ENCODE assay signal across 17 mouse cellular contexts in genomic region chr2:156635091-156635490, GRCm38 (mm10). TPM values are rescaled to one million over a fixed set of nuclear protein-coding genes. Genes with fewer than 3 reads are reported as not detected.
DNase-seq lines count a peak whose midpoint lies in the region; TF ChIP-seq lines count a peak whose summit lies in the region.
"Had no signal": no experiment of that assay in that cellular context is flagged by ENCODE, and none has a peak within 500 bp of the region (broad histone marks: within the 10 kb centered on the region; RNA-seq: fewer than 3 reads in every experiment).

No protein-coding gene starts in this region.

- dilution Hi-C loops in CH12.LX (cut with MboI; ENCODE audit: extremely low pct_ligation_motif_present, extremely low pct_unique_long_range_greater_than_20kb, low sequenced_read_pairs), result no loop called here

- H3K4me3 ChIP-seq in CH12.LX (replicated peaks in 1 of 3; ENCODE audit: low read depth in 2 of 3, low read length in 2 of 3, poor library complexity in 1 of 3), result no peak overlapping the region

- DNase-seq in A20 (ENCODE audit: low read depth, low spot score) (peak; percentile 9), CH12.LX (ENCODE audit: extremely low read depth) (peak; percentile 18)
- no peak for DNase-seq in kidney, adult 8-10 months
- no peak for DNase-seq in spleen, adult 12 weeks (ENCODE audit: low spot score)
- DNase-seq: adrenal gland, adult 2 months; adrenal gland, adult 8-10 months; adrenal gland, postnatal 10 days; adrenal gland, postnatal 14 days; adrenal gland, postnatal 25 days; adrenal gland, postnatal 36 days; B cell, adult 2 months; cerebellum, adult 11 months; cerebellum, adult 11-12 months; cerebellum, adult 18-20 months; cerebellum, adult 2 months; cerebellum, adult 8-10 months had no signal

- H3K27ac ChIP-seq in CH12.LX (ENCODE audit: insufficient read depth, low read depth), result no peak overlapping the region

- peaks cover 7% of the 10 kb centered on the region for H3K9me3 ChIP-seq in CH12.LX (replicated peaks; ENCODE audit: low read length)
- H3K9me3 ChIP-seq: G1E had no signal

- in situ Hi-C loops in CH12.LX (cut with MboI; ENCODE audit: low pct_ligation_motif_present, low pct_unique_long_range_greater_than_20kb, low sequenced_read_pairs), result no loop called here

- TF ChIP-seq POLR2A in CH12.LX (IDR thresholded peaks at IDR 0.05; ENCODE audit: low read depth, low read length), result no peak

- H3K79me2 ChIP-seq in CH12.LX (replicated peaks; ENCODE audit: control insufficient read depth, extremely low read depth, insufficient read depth, poor library complexity, severe bottlenecking), result no peaks in the 10 kb centered on the region

- TF ChIP-seq RAD21 in CH12.LX (IDR thresholded peaks at IDR 0.05; ENCODE audit: low read depth, low read length), result no peak

- TF ChIP-seq EP300 in CH12.LX (IDR thresholded peaks at IDR 0.05; ENCODE audit: low read length), result peak; percentile 66; the same call in 1 of the 2 replicates

- H3K4me1 ChIP-seq in CH12.LX (ENCODE audit: control insufficient read depth in 1 of 2, insufficient read depth in 2 of 2), result peaks cover 7 to 8% of the 10 kb centered on the region in 2 experiments; a peak in 1 of 4 replicates

- peaks cover 71% of the 10 kb centered on the region for H3K27me3 ChIP-seq in CH12.LX (replicated peaks)

- TF ChIP-seq CTCF in CH12.LX (conservative IDR thresholded peaks at IDR 0.05 in 1 of 2, IDR thresholded peaks at IDR 0.05 in 1 of 2; ENCODE audit: low read depth in 2 of 2, low read length in 2 of 2), result no peak

- peak overlapping the region; percentile 56 for H3K4me2 ChIP-seq in CH12.LX (ENCODE audit: insufficient read depth, low read depth, poor library complexity, severe bottlenecking)

- no peaks in the 10 kb centered on the region for H3K36me3 ChIP-seq in CH12.LX (replicated peaks in 1 of 2; ENCODE audit: control insufficient read depth in 1 of 2, insufficient read depth in 1 of 2, low read length in 1 of 2)
- H3K36me3 ChIP-seq: G1E had no signal

- no peak overlapping the region for H3K9ac ChIP-seq in CH12.LX (ENCODE audit: insufficient read depth, low read depth)

TF ChIP-seq in CH12.LX, 34 proteins besides CTCF, POLR2A, EP300 and RAD21:
- TF ChIP-seq MYC (IDR thresholded peaks at IDR 0.05; ENCODE audit: low read depth, low read length) (peak; percentile 30; the same call in 1 of the 2 replicates), NELFE (IDR thresholded peaks at IDR 0.05; ENCODE audit: low read depth, low read length) (no peak), TCF12 (IDR thresholded peaks at IDR 0.05; ENCODE audit: low read depth, low read length) (no peak), RCOR1 (conservative IDR thresholded peaks at IDR 0.05; ENCODE audit: low read depth, low read length) (no peak), MAZ (IDR thresholded peaks at IDR 0.05; ENCODE audit: low read depth, low read length) (no peak), CHD2 (IDR thresholded peaks at IDR 0.05; ENCODE audit: low read length) (no peak), JUND (conservative IDR thresholded peaks at IDR 0.05; ENCODE audit: low read depth, low read length) (0 out of 2 replicates have a peak, but pooled peaks have one; percentile 24), MAX (IDR thresholded peaks at IDR 0.05; ENCODE audit: low read length) (no peak), BHLHE40 (IDR thresholded peaks at IDR 0.05; ENCODE audit: low read depth, low read length) (peak; percentile 88), IRF4 (IDR thresholded peaks at IDR 0.05; ENCODE audit: low read depth, low read length) (peak; percentile 35; the same call in 1 of the 2 replicates), MAFK (IDR thresholded peaks at IDR 0.05; ENCODE audit: insufficient replicate concordance, low read length) (peak; percentile 51; the same call in 1 of the 2 replicates), ELF1 (IDR thresholded peaks at IDR 0.05; ENCODE audit: low read depth, low read length) (no peak), JUN (IDR thresholded peaks at IDR 0.05; ENCODE audit: insufficient read depth, low read depth, low read length) (no peak; the same call in 1 of the 2 replicates)
TF ChIP-seq in CH12.LX: peak in this region for 5.

RNA-seq across cellular contexts. Expression of gene Dlgap4, which starts 21.6 kb away (rescaled TPM):
- total RNA-seq in CH12.LX (2012; rRNA removed), result 9.6 and 12.4 TPM in 2 replicates
- total RNA-seq in CH12.LX (2014; rRNA removed), result 11.6 and 12.7 TPM in 2 replicates
- polyA plus RNA-seq in CH12.LX (2012; ENCODE audit: insufficient read length, low read depth), result 34.1 and 38.5 TPM in 2 replicates

Comparison
In these comparisons a context has a peak if more than half of its experiments do, and no peak if none do; other contexts are left out.
1. DNase-seq: peak in A20 (single experiment) and CH12.LX (single experiment); none in kidney, adult 8-10 months (0 of 2) and spleen, adult 12 weeks (single experiment).